Mouse (Mus musculus) lung, adult 2 months (tissue): ENCODE measurements at regions not wholly inside any gene's neighbourhood (a gene's known extent, or its start where the extent isn't known, plus 50 kb on each side); places are given as distances from the start of the nearest gene placed in this dataset.

Experiments used
- CTCF ChIP-seq: fragments of 200-500 bp; IDR thresholded peaks from 2 replicates; pipeline ENCODE4 v1.5.1; 2011; ENCODE audit warnings: mild to moderate bottlenecking, low read length, control low read depth; ENCODE audit not compliant: insufficient read depth
- POLR2A ChIP-seq: fragments of 200-500 bp; IDR thresholded peaks from 2 replicates; pipeline ENCODE4 v1.6.1; 2011; ENCODE audit warnings: low read depth, mild to moderate bottlenecking, control low read depth, low read length, borderline replicate concordance; ENCODE audit errors: extremely low read depth

DNA sequence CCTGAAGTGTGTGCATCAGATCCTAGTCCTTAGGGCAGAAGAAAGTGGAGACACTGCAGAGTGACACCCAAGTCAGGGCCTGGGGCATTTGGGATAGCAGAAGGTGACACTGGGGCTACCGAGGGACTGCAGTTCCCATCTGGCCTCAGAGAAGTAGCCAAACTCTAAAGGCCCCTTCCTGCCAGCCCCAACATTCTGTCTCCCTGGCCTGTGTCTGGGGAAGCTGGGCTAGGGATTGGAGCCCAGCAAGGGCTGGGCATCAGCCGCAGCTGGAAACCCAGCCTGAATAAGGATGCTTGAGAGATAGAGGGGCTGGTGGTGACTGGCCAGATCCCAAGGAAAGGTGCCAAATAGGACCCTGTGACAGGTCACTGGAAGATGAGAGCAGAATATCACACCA lies 177.2 kb downstream of the Ptpru start:
- TF ChIP-seq CTCF (no peak), POLR2A (no peak)
